Mouse (Mus musculus) induced T-regulatory cell, adult 2 months (primary cell): ENCODE measurements around the gene Rpusd3.

Experiments used
- DNase-seq: peaks from one replicate; pipeline ENCODE4 v3.0.0-alpha.2; 2012; ENCODE audit warnings: low read depth

The Rpusd3 gene

GRCm38 (mm10) chr6:113385160-113385714 lies 33.9 kb downstream of the Rpusd3 start:
- no peak for DNase-seq

DNA sequence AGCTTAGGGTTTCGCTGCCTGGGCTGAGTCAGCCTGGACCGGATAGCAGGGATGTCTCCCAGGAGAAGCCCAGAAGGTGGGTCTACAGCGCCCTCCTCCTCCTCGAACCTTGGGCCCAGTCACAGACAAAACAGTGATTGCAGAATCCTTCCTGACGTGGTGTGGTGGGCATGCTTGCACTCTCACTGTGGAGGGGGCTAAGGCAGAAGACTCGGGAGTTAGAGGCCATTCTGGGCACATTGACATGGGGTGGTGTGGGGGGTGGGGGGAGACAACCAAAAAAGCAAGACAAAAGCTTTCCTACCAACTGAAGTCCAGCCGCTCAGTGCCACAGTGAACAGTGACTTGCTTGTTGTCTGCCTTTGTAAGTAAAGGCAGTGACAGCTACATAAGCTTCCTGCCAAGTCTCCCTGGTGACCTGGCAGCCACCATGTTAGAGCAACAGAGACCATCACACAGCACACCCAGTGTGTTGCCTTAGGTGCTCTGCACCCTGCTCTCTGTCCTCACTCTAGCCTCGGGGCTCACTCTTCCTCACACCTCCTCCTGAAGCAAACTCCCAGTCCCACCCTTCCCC lies 34.7 kb downstream of the Rpusd3 start:
- no peak for DNase-seq

DNA sequence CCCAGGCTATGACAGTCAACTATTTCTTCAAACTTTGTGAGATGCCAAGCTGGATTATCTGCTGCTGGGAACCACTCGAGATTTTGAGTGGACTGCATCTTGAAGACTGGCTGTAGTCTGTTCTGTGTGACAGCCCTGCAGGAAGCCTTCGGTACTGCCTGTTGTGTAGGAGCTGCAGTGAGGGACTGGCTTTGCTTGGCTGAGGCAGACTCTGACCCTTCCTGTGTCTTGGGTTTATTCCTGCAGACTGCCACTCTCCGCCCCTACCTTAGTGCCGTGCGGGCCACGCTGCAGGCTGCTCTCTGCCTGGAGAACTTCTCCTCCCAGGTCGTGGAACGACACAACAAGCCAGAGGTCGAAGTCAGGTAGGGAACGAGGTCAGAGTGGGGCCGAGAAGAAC lies 38.7 kb downstream of the Rpusd3 start:
- peak; percentile 38 for DNase-seq

- DNase-seq = peak; percentile 45
Observed at GRCm38 (mm10) chr6:113379246-113379645, 39.9 kb downstream of the Rpusd3 start.

DNA sequence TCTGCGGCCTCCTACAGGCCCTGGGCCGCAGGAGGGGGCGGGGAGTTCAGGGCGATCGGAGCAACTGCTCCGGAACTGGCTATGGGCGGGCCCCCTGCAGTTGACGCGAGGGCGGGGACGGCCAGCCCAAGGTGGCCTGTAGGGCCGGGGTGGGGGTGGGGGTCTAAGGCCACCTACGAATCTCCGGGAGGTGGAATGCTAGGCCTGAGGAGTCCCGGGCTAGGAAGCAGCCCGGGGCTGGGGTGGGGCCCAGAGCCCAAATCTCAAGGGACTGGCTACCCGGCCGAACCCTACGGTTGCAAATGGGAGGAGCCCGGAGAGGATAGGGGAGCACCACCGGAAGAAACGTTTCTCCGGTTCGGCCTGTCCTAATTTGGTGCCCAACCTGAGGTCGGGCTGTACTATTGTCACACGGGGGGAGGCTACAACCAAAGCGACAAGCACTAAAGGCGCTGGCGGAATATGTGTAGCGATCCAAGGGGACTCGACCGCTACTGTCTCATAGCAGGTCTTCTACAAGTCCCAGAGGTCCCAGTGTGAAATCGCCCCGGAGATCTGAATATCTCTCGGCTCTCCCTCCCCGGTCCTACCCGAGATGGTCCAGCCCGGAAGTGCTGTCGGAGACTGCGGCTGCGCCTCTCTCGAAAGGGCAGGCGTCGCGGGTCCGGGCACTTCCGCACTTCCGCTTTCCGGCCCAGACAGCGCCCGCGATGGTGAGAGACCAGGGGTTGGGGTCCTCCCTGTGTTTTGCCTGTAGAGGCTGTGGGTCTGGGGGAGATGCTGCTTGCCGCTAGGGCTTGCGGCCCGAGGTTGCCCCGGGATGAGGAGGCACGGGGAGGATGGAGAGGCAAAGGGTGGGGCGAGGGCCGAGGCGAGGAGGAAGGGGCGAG lies 41.4 kb downstream of the Rpusd3 start, which contains the start of the genes Tada3 and Arpc4:
TSS of gene Tada3 (minus strand) at position 388 of the 890 bp plus-strand sequence.
TSS of gene Arpc4 (plus strand) at position 620 of the 890 bp plus-strand sequence.
- peak; percentile 97 for DNase-seq

GRCm38 (mm10) chr6:113377172-113377495 lies 42.0 kb downstream of the Rpusd3 start:
- no peak for DNase-seq

DNA sequence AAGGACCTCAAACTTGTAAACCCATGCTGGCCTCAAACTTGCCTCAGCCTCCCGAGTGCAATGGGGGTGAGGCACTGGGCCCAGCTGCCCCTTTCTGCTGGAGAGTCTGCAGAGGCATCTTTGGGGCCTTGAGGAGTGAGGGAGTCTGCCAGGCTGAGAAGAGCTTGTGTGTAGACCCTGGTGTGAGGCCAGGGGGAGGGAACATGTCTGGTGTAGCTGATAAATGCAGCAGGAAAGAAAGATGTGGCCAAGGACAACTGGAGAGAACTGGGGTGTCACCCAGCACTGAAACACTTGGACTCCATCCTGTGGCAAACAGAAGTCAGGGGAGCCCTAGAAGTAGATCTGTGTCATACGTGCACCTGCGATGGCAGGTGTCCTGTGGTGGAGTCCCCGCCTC lies 45.6 kb downstream of the Rpusd3 start:
- no peak for DNase-seq

DNA sequence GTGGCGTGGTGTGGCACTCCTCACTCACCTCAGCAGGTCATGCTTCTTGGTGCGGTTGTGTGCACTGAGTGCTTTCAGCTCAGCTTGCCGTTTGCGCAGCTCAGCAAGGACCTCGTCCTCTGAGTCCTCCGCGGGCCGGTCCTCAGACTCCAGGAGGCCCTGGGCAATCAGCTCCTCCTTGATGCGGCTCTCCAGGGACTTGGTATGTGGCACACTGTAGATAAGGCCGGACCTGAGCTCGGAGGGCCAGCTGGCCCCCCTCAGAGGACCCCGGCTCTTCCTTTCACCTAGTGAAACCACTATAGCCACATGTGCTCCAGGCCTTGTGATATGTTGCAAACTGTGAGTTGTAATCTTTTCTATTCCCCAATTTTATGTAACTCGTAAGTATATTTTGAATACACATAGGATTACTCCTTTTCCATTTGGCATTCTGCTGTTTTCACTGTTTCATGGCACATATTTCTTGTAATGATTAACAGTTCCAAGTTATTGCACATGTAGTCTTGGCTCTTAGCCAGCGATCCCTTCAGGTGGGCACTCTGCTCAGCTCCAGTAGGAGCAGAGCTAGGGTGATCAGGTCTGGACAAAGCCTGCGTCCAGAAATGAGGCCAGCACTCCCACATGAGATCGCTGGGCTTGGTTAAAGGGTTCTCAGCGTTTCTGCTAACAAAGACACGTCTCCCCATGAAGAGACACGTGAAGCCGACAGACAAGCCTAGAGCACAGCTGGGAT lies 48.8 kb downstream of the Rpusd3 start:
- no peak for DNase-seq

- DNase-seq = no peak
Observed at GRCm38 (mm10) chr6:113368577-113368976, 50.6 kb downstream of the Rpusd3 start.

DNA sequence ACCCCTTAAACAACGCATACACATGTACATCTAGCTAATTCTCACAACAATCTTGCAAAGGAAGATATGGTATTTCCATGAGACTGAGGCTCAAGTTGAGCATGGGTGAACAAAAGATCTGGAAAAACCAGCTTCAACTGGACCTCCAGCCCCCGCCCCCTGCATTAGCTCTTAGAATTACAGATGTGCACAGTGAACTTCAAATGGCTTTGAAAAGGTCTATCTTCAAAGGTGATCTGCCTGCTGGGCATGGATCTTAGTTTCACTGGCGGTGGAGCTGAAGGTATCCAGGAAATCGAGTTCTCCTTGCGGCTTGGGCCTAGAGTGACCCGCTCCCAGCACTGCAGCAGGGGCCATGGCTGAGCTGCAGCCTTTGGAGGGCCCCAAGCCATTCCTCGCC lies 51.0 kb downstream of the Rpusd3 start:
- DNase-seq = no peak

- no peak for DNase-seq
Observed at GRCm38 (mm10) chr6:113367574-113367973, 51.6 kb downstream of the Rpusd3 start.

DNA sequence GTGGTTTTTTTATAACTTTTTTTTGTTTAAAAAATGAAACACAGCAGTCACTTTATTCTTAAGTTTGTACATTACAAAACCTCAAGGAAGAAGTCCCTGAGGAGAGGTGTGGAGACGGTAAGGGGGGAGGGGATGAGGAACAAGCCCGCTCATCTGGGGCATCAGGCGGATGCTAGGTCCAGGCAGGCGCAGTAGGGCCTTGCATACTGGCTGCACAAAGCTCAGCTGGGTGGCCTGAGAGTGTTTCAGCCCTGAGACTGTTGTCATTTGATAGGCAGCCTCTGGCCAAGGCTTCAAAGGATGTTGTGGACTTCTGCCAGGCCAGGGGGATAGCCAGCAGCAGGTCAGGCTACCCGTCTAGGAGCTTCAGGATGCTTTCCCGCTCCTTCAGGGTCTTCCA lies 52.5 kb downstream of the Rpusd3 start:
- DNase-seq = no peak
